Mouse (Mus musculus): ENCODE measurements around the gene Gfra1. TPM values are rescaled to one million over a fixed set of nuclear protein-coding genes. Genes with fewer than 3 reads are reported as not detected.

Gene Gfra1
- total and polyA plus RNA-seq, 3 experiments, result not detected

GRCm38 (mm10) chr19:58427348-58427747 lies 28.4 kb downstream of the Gfra1 start:
- no peak overlapping the region for H3K4me2 ChIP-seq (ENCODE audit: insufficient read depth, low read depth, poor library complexity, severe bottlenecking)

GRCm38 (mm10) chr19:58424928-58425327 lies 30.8 kb downstream of the Gfra1 start:
- dilution Hi-C loops (cut with MboI; ENCODE audit: extremely low pct_ligation_motif_present, extremely low pct_unique_long_range_greater_than_20kb, low sequenced_read_pairs), result no loop called here

More at GRCm38 (mm10) chr19:58427348-58427747, 28.4 kb downstream of the Gfra1 start:
- Histone ChIP-seq H3K9me3 (replicated peaks; ENCODE audit: low read length) (no peaks in the 10 kb centered on the region), H3K36me3 (replicated peaks in 1 of 2; ENCODE audit: control insufficient read depth in 1 of 2, insufficient read depth in 1 of 2, low read length in 1 of 2) (no peaks in the 10 kb centered on the region), H3K9ac (ENCODE audit: insufficient read depth, low read depth) (no peak overlapping the region), H3K4me1 (ENCODE audit: control insufficient read depth in 1 of 2, insufficient read depth in 2 of 2) (no peaks in the 10 kb centered on the region), H3K27me3 (replicated peaks) (peaks cover 27% of the 10 kb centered on the region), H3K79me2 (replicated peaks; ENCODE audit: control insufficient read depth, extremely low read depth, insufficient read depth, poor library complexity, severe bottlenecking) (no peaks in the 10 kb centered on the region), H3K4me3 (replicated peaks in 1 of 3; ENCODE audit: low read depth in 2 of 3, low read length in 2 of 3, poor library complexity in 1 of 3) (no peak overlapping the region), H3K27ac (ENCODE audit: insufficient read depth, low read depth) (no peak overlapping the region)
- DNase-seq (ENCODE audit: extremely low read depth), result no peak
- TF ChIP-seq MAFK (IDR thresholded peaks at IDR 0.05; ENCODE audit: insufficient replicate concordance, low read length) (no peak), ELF1 (IDR thresholded peaks at IDR 0.05; ENCODE audit: low read depth, low read length) (no peak), MAX (IDR thresholded peaks at IDR 0.05; ENCODE audit: low read length) (no peak), PAX5 (IDR thresholded peaks at IDR 0.05; ENCODE audit: low read length) (no peak), NELFE (IDR thresholded peaks at IDR 0.05; ENCODE audit: low read depth, low read length) (no peak), BHLHE40 (IDR thresholded peaks at IDR 0.05; ENCODE audit: low read depth, low read length) (no peak), SIN3A (IDR thresholded peaks at IDR 0.05; ENCODE audit: low read length) (no peak), GABPA (IDR thresholded peaks at IDR 0.05; ENCODE audit: insufficient replicate concordance, low read depth, low read length) (no peak), MEF2A (IDR thresholded peaks at IDR 0.05; ENCODE audit: borderline replicate concordance, low read depth, low read length) (no peak), RCOR1 (conservative IDR thresholded peaks at IDR 0.05; ENCODE audit: low read depth, low read length) (no peak), MYC (IDR thresholded peaks at IDR 0.05; ENCODE audit: low read depth, low read length) (no peak), ETS1 (conservative IDR thresholded peaks at IDR 0.05; ENCODE audit: low read depth, low read length) (no peak), TCF12 (IDR thresholded peaks at IDR 0.05; ENCODE audit: low read depth, low read length) (no peak), ZNF384 (IDR thresholded peaks at IDR 0.05; ENCODE audit: low read depth, low read length) (no peak)
- dilution Hi-C loops (cut with MboI; ENCODE audit: extremely low pct_ligation_motif_present, extremely low pct_unique_long_range_greater_than_20kb, low sequenced_read_pairs), result no loop called here
- in situ Hi-C loops (cut with MboI; ENCODE audit: low pct_ligation_motif_present, low pct_unique_long_range_greater_than_20kb, low sequenced_read_pairs), result no loop called here

More at GRCm38 (mm10) chr19:58424928-58425327, 30.8 kb downstream of the Gfra1 start:
- no peaks in the 10 kb centered on the region for H3K79me2 ChIP-seq (replicated peaks; ENCODE audit: control insufficient read depth, extremely low read depth, insufficient read depth, poor library complexity, severe bottlenecking)
- H3K36me3 ChIP-seq (replicated peaks in 1 of 2; ENCODE audit: control insufficient read depth in 1 of 2, insufficient read depth in 1 of 2, low read length in 1 of 2), result no peaks in the 10 kb centered on the region
- H3K9me3 ChIP-seq (replicated peaks; ENCODE audit: low read length), result no peaks in the 10 kb centered on the region
- H3K27ac ChIP-seq (ENCODE audit: insufficient read depth, low read depth), result no peak overlapping the region
- in situ Hi-C loops (cut with MboI; ENCODE audit: low pct_ligation_motif_present, low pct_unique_long_range_greater_than_20kb, low sequenced_read_pairs), result no loop called here
- no peaks in the 10 kb centered on the region for H3K4me1 ChIP-seq (ENCODE audit: control insufficient read depth in 1 of 2, insufficient read depth in 2 of 2)
- H3K4me2 ChIP-seq (ENCODE audit: insufficient read depth, low read depth, poor library complexity, severe bottlenecking), result no peak overlapping the region
- TF ChIP-seq ZKSCAN1 (IDR thresholded peaks at IDR 0.05; ENCODE audit: borderline replicate concordance, low read depth, low read length), result peak; percentile 91
- TF ChIP-seq CTCF (conservative IDR thresholded peaks at IDR 0.05 in 1 of 2, IDR thresholded peaks at IDR 0.05 in 1 of 2; ENCODE audit: low read depth in 2 of 2, low read length in 2 of 2), result no peak
- TF ChIP-seq USF2 (conservative IDR thresholded peaks at IDR 0.05; ENCODE audit: low read depth, low read length), result no peak
- no peak overlapping the region for H3K9ac ChIP-seq (ENCODE audit: insufficient read depth, low read depth)
- no peak for DNase-seq (ENCODE audit: extremely low read depth)
- H3K27me3 ChIP-seq (replicated peaks), result peaks cover 9% of the 10 kb centered on the region
- H3K4me3 ChIP-seq (replicated peaks in 1 of 3; ENCODE audit: low read depth in 2 of 3, low read length in 2 of 3, poor library complexity in 1 of 3), result no peak overlapping the region
